Mouse (Mus musculus): ENCODE data around the gene Arf1. TPM values are rescaled to one million over a fixed set of nuclear protein-coding genes. Genes with fewer than 3 reads are reported as not detected.

The Arf1 gene
- total and polyA plus RNA-seq, 3 experiments, result 541 to 617 TPM; not detected in 1

- TF ChIP-seq TCF12 (IDR thresholded peaks at IDR 0.05; ENCODE audit: low read depth, low read length) (peak; percentile 32; the same call in 1 of the 2 replicates), BHLHE40 (IDR thresholded peaks at IDR 0.05; ENCODE audit: borderline replicate concordance, low read depth, low read length) (no peak; the same call in 1 of the 2 replicates)
Measured at GRCm38 (mm10) chr11:59230144-59230760, 2.2 kb upstream of the Arf1 start (continued).

GRCm38 (mm10) chr11:59227604-59228121, 407 bp downstream of the Arf1 start:
- H3K27me3 ChIP-seq (ENCODE audit: control insufficient read depth in 1 of 2, insufficient read depth in 2 of 2, low read length in 2 of 2), result no peaks in the 10 kb centered on the region
- peak overlapping the region; percentile 88 to 95 for H3K4me3 ChIP-seq (ENCODE audit: control insufficient read depth in 1 of 2, insufficient read depth in 1 of 2, low read depth in 2 of 2, low read length in 2 of 2)
- TF ChIP-seq RAD21 (IDR thresholded peaks at IDR 0.05; ENCODE audit: low read depth, low read length) (no peak), MYC (IDR thresholded peaks at IDR 0.05; ENCODE audit: low read depth, low read length) (peak; percentile 10; the same call in 1 of the 2 replicates), POLR2AphosphoS5 (IDR thresholded peaks at IDR 0.05; ENCODE audit: borderline replicate concordance, low read depth, low read length) (no peak)
- H3K4me1 ChIP-seq (ENCODE audit: control insufficient read depth in 1 of 2, insufficient read depth in 2 of 2, low read length in 2 of 2), result peaks cover 28 to 44% of the 10 kb centered on the region in 2 experiments
- peak; percentile 34 for DNase-seq (ENCODE audit: low read depth, low spot score)
- H3K79me2 ChIP-seq (ENCODE audit: control insufficient read depth, insufficient read depth, low read length, poor library complexity), result peaks cover 57% of the 10 kb centered on the region
- H3K27ac ChIP-seq (ENCODE audit: control insufficient read depth, low read depth, low read length), result peak overlapping the region; percentile 70
- no peaks in the 10 kb centered on the region for H3K9me3 ChIP-seq (replicated peaks; ENCODE audit: insufficient read depth, low read length)
- H3K9ac ChIP-seq (ENCODE audit: control insufficient read depth, low read depth, low read length, poor library complexity, severe bottlenecking), result peak overlapping the region; percentile 93
- H3K36me3 ChIP-seq (ENCODE audit: control insufficient read depth in 1 of 2, insufficient read depth in 2 of 2, low read length in 2 of 2), result peaks cover 9 to 56% of the 10 kb centered on the region in 2 experiments; a peak in 3 of 4 replicates

- TF ChIP-seq NRF1 (IDR thresholded peaks at IDR 0.05; ENCODE audit: insufficient read depth, low read depth, low read length, poor library complexity, severe bottlenecking), result 0 out of 2 replicates have a peak, but pooled peaks have one; percentile 3
- TF ChIP-seq CHD1 (IDR thresholded peaks at IDR 0.05; ENCODE audit: low read depth, low read length), result 0 out of 2 replicates have a peak, but pooled peaks have one; percentile 9
- no peak for TF ChIP-seq TCF12 (IDR thresholded peaks at IDR 0.05; ENCODE audit: low read depth, low read length)
- TF ChIP-seq MYC (IDR thresholded peaks at IDR 0.05; ENCODE audit: low read depth, low read length), result 0 out of 2 replicates have a peak, but pooled peaks have one; percentile 18
- TF ChIP-seq RAD21 (IDR thresholded peaks at IDR 0.05; ENCODE audit: low read depth, low read length), result no peak
- no peak for TF ChIP-seq USF1 (IDR thresholded peaks at IDR 0.05; ENCODE audit: low read depth, low read length)
- peaks cover 63% of the 10 kb centered on the region for H3K79me2 ChIP-seq (ENCODE audit: control insufficient read depth, insufficient read depth, low read length, poor library complexity)
- peaks cover 9 to 61% of the 10 kb centered on the region in 2 experiments; a peak in 3 of 4 replicates for H3K36me3 ChIP-seq (ENCODE audit: control insufficient read depth in 1 of 2, insufficient read depth in 2 of 2, low read length in 2 of 2)
- H3K9me3 ChIP-seq (replicated peaks; ENCODE audit: insufficient read depth, low read length), result no peaks in the 10 kb centered on the region
- H3K9ac ChIP-seq (ENCODE audit: control insufficient read depth, low read depth, low read length, poor library complexity, severe bottlenecking), result peak overlapping the region; percentile 93
- peaks cover 30 to 49% of the 10 kb centered on the region in 2 experiments for H3K4me1 ChIP-seq (ENCODE audit: control insufficient read depth in 1 of 2, insufficient read depth in 2 of 2, low read length in 2 of 2)
- peak overlapping the region; percentile 88 to 95 for H3K4me3 ChIP-seq (ENCODE audit: control insufficient read depth in 1 of 2, insufficient read depth in 1 of 2, low read depth in 2 of 2, low read length in 2 of 2)
- H3K27ac ChIP-seq (ENCODE audit: control insufficient read depth, low read depth, low read length), result peak overlapping the region; percentile 70
- no peaks in the 10 kb centered on the region for H3K27me3 ChIP-seq (ENCODE audit: control insufficient read depth in 1 of 2, insufficient read depth in 2 of 2, low read length in 2 of 2)
- DNase-seq (ENCODE audit: low read depth, low spot score), result peak; percentile 38
Measured at GRCm38 (mm10) chr11:59226787-59227603, 1.1 kb downstream of the Arf1 start.

Measured in MEL (cell line).